Mouse (Mus musculus) embryonic facial prominence, embryonic 12.5 days (tissue): ENCODE measurements around the gene Olfr808. TPM values are rescaled to one million over a fixed set of nuclear protein-coding genes. Genes with fewer than 3 reads are reported as not detected.

Experiments
- ATAC-seq: fragments of 200-750 bp; cut with Nextera tagmentation; 2 replicates; pipeline ENCODE4 v1.8.0; 2017; ENCODE audit not compliant: insufficient number of reproducible peaks, insufficient read depth, low FRiP score, low TSS enrichment
- H3K27ac ChIP-seq: fragments of 300-500 bp; sonication (generic); 2 replicates; pipeline ENCODE4 v1.5.1; 2016; ENCODE audit warnings: mild to moderate bottlenecking
- H3K27me3 ChIP-seq: fragments of 300-500 bp; sonication (generic); 2 replicates; pipeline ENCODE4 v1.6.1; 2016; ENCODE audit warnings: mild to moderate bottlenecking, moderate library complexity
- H3K36me3 ChIP-seq: fragments of 300-500 bp; sonication (generic); 2 replicates; pipeline ENCODE4 v1.6.1; 2016; ENCODE audit warnings: mild to moderate bottlenecking
- H3K4me1 ChIP-seq: fragments of 300-500 bp; sonication (generic); 2 replicates; pipeline ENCODE4 v1.6.1; 2016
- H3K4me2 ChIP-seq: fragments of 300-500 bp; sonication (generic); replicated peaks from 2 replicates; pipeline ENCODE4 v1.6.1; 2016; ENCODE audit warnings: mild to moderate bottlenecking, moderate library complexity
- H3K4me3 ChIP-seq: fragments of 300-500 bp; sonication (generic); 2 replicates; pipeline ENCODE4 v1.5.1; 2016; ENCODE audit warnings: mild to moderate bottlenecking
- H3K9ac ChIP-seq: fragments of 300-500 bp; sonication (generic); 2 replicates; pipeline ENCODE4 v1.6.1; 2016; ENCODE audit warnings: mild to moderate bottlenecking, moderate library complexity
- H3K9me3 ChIP-seq: fragments of 300-500 bp; sonication (generic); 2 replicates; pipeline ENCODE4 v1.6.1; 2016; ENCODE audit warnings: mild to moderate bottlenecking, moderate library complexity
- WGBS: fragments of 180-500 bp; shearing (Covaris S2); methylation state at CpG from one replicate; pipeline ENCODE4 v1.1.7; 2016; 5-methylcytosine and 5-hydroxymethylcytosine counted together
- microRNA-seq: library from miRNA; unstranded; fragments of <30 nt; microRNA quantifications from one replicate; pipeline ENCODE4, GENCODE M21; 2017
- polyA plus RNA-seq: library from polyadenylated mRNA; unstranded; fragments of >200 nt; fragmentation: Nextera tagmentation; extraction: Ambion mirVana; gene quantifications from 2 replicates; pipeline ENCODE4 v1.2.1, GENCODE M21; 2016

Olfr808 gene
- not detected in 2 replicates for polyA plus RNA-seq

GRCm38 (mm10) chr10:129765182-129765581 is at the start of gene Olfr808:
Gene Olfr808 (plus strand): TSS chr10:129765482.
- no peak within 1 kb of the TSS for H3K4me2 ChIP-seq
- no peaks in the 10 kb centered on the region for H3K4me1 ChIP-seq
- H3K4me3 ChIP-seq: no peak within 1 kb of the TSS
- H3K27ac ChIP-seq: no peak within 1 kb of the TSS
- no peak for ATAC-seq
- no peaks in the 10 kb centered on the region for H3K9me3 ChIP-seq
- H3K9ac ChIP-seq: no peak within 1 kb of the TSS
- no peaks in the 10 kb centered on the region for H3K36me3 ChIP-seq
- 96% methylated on average over 1 of the region's 1 CpGs for WGBS
- no peaks in the 10 kb centered on the region for H3K27me3 ChIP-seq

- no peaks in the 10 kb centered on the region for H3K4me1 ChIP-seq
- 87% methylated on average over 2 of the region's 2 CpGs for WGBS
- H3K9ac ChIP-seq: no peak within 1 kb of the TSS
- no peaks in the 10 kb centered on the region for H3K36me3 ChIP-seq
- no peak for ATAC-seq
- H3K9me3 ChIP-seq: no peaks in the 10 kb centered on the region
- H3K27ac ChIP-seq: no peak within 1 kb of the TSS
- no peak within 1 kb of the TSS for H3K4me2 ChIP-seq
- no peaks in the 10 kb centered on the region for H3K27me3 ChIP-seq
- no peak within 1 kb of the TSS for H3K4me3 ChIP-seq
Observed at GRCm38 (mm10) chr10:129729275-129729674, 36.0 kb upstream of the Olfr808 start, which contains the start of gene Olfr805. Gene Olfr805 (minus strand): TSS chr10:129729375.

GRCm38 (mm10) chr10:129741821-129742220 is 23.5 kb upstream of the Olfr808 start, which contains the start of gene Olfr806:
Gene Olfr806 (minus strand): TSS chr10:129741921.
- H3K4me1 ChIP-seq: no peaks in the 10 kb centered on the region
- no peak within 1 kb of the TSS for H3K4me3 ChIP-seq
- H3K4me2 ChIP-seq: no peak within 1 kb of the TSS
- ATAC-seq: no peak
- no peak within 1 kb of the TSS for H3K9ac ChIP-seq
- no peaks in the 10 kb centered on the region for H3K9me3 ChIP-seq
- H3K27ac ChIP-seq: no peak within 1 kb of the TSS
- H3K27me3 ChIP-seq: no peaks in the 10 kb centered on the region
- H3K36me3 ChIP-seq: no peaks in the 10 kb centered on the region

GRCm38 (mm10) chr10:129757693-129758092 is 7.6 kb upstream of the Olfr808 start, which contains the start of gene Olfr807:
Gene Olfr807 (minus strand): TSS chr10:129757793.
- no peaks in the 10 kb centered on the region for H3K36me3 ChIP-seq
- no peak within 1 kb of the TSS for H3K27ac ChIP-seq
- H3K27me3 ChIP-seq: no peaks in the 10 kb centered on the region
- H3K9ac ChIP-seq: no peak within 1 kb of the TSS
- H3K4me1 ChIP-seq: no peaks in the 10 kb centered on the region
- no peak within 1 kb of the TSS for H3K4me3 ChIP-seq
- ATAC-seq: no peak
- H3K9me3 ChIP-seq: no peaks in the 10 kb centered on the region
- H3K4me2 ChIP-seq: no peak within 1 kb of the TSS
- 84% methylated on average over 1 of the region's 1 CpGs for WGBS

- Histone ChIP-seq H3K9me3 (no peaks in the 10 kb centered on the region), H3K9ac (no peak within 1 kb of the TSS), H3K4me1 (no peaks in the 10 kb centered on the region), H3K4me3 (no peak within 1 kb of the TSS), H3K27ac (no peak within 1 kb of the TSS), H3K27me3 (no peaks in the 10 kb centered on the region), H3K36me3 (no peaks in the 10 kb centered on the region), H3K4me2 (no peak within 1 kb of the TSS)
- no peak for ATAC-seq
Observed at GRCm38 (mm10) chr10:129774338-129774737, 9.1 kb downstream of the Olfr808 start, which contains the start of gene Olfr809. Gene Olfr809 (plus strand): TSS chr10:129774638.

- no peaks in the 10 kb centered on the region for H3K27me3 ChIP-seq
- no peak overlapping the region for H3K4me2 ChIP-seq
- H3K4me1 ChIP-seq: no peaks in the 10 kb centered on the region
- H3K4me3 ChIP-seq: no peak overlapping the region
- no peak for ATAC-seq
- no peak overlapping the region for H3K27ac ChIP-seq
- H3K36me3 ChIP-seq: no peaks in the 10 kb centered on the region
- no peak overlapping the region for H3K9ac ChIP-seq
- H3K9me3 ChIP-seq: no peaks in the 10 kb centered on the region
Observed at GRCm38 (mm10) chr10:129778123-129778522, 12.8 kb downstream of the Olfr808 start.

GRCm38 (mm10) chr10:129794817-129795216 is 29.5 kb downstream of the Olfr808 start, which contains the start of gene Olfr810:
Gene Olfr810 (minus strand): TSS chr10:129794917.
- Histone ChIP-seq H3K4me3 (no peak within 1 kb of the TSS), H3K27ac (no peak within 1 kb of the TSS), H3K36me3 (no peaks in the 10 kb centered on the region), H3K9ac (no peak within 1 kb of the TSS), H3K9me3 (no peaks in the 10 kb centered on the region), H3K4me1 (no peaks in the 10 kb centered on the region), H3K4me2 (no peak within 1 kb of the TSS), H3K27me3 (no peaks in the 10 kb centered on the region)
- ATAC-seq: no peak

GRCm38 (mm10) chr10:129804296-129804695 is 39.0 kb downstream of the Olfr808 start, which contains the start of gene Olfr811:
Gene Olfr811 (minus strand): TSS chr10:129804396.
- ATAC-seq: no peak
- H3K36me3 ChIP-seq: no peaks in the 10 kb centered on the region
- H3K27me3 ChIP-seq: no peaks in the 10 kb centered on the region
- H3K4me3 ChIP-seq: no peak within 1 kb of the TSS
- no peak within 1 kb of the TSS for H3K9ac ChIP-seq
- no peaks in the 10 kb centered on the region for H3K9me3 ChIP-seq
- H3K27ac ChIP-seq: no peak within 1 kb of the TSS
- WGBS: 82% methylated on average over 4 of the region's 4 CpGs
- no peaks in the 10 kb centered on the region for H3K4me1 ChIP-seq
- no peak within 1 kb of the TSS for H3K4me2 ChIP-seq

Small RNA genes within 50 kb of the gene (microRNA-seq; reads per million reads assigned to microRNA genes)
- gene Gm24485: not detected

Other genes with a start within 250 kb of the Olfr808 start
- gene Olfr791, start 243.7 kb upstream of the Olfr808 start, polyA plus RNA-seq: not detected in 2 replicates
- gene Olfr792, start 226.3 kb upstream of the Olfr808 start, polyA plus RNA-seq: not detected in 2 replicates
- gene Olfr794, start 197.8 kb upstream of the Olfr808 start, polyA plus RNA-seq: not detected in 2 replicates
- not detected in 2 replicates for gene Olfr796, start 152.9 kb upstream of the Olfr808 start, polyA plus RNA-seq
- not detected in 2 replicates for gene Olfr798, start 137.5 kb upstream of the Olfr808 start, polyA plus RNA-seq
- gene Olfr799, start 128.0 kb upstream of the Olfr808 start, polyA plus RNA-seq: not detected in 2 replicates
- not detected in 2 replicates for gene Olfr800, start 107.8 kb upstream of the Olfr808 start, polyA plus RNA-seq
- gene Olfr801, start 91.6 kb upstream of the Olfr808 start, polyA plus RNA-seq: not detected in 2 replicates
- gene Olfr802, start 77.3 kb upstream of the Olfr808 start, polyA plus RNA-seq: not detected in 2 replicates
- gene Olfr803, start 71.2 kb upstream of the Olfr808 start, polyA plus RNA-seq: not detected in 2 replicates
- not detected in 2 replicates for gene Olfr804, start 62.3 kb upstream of the Olfr808 start, polyA plus RNA-seq
- not detected in 2 replicates for gene Olfr805, start 36.1 kb upstream of the Olfr808 start, polyA plus RNA-seq
- gene Olfr806, start 23.6 kb upstream of the Olfr808 start, polyA plus RNA-seq: not detected in 2 replicates
- not detected in 2 replicates for gene Olfr807, start 7.7 kb upstream of the Olfr808 start, polyA plus RNA-seq
- gene Olfr809, start 9.2 kb downstream of the Olfr808 start, polyA plus RNA-seq: not detected in 2 replicates
- gene Olfr810, start 29.4 kb downstream of the Olfr808 start, polyA plus RNA-seq: not detected in 2 replicates
- not detected in 2 replicates for gene Olfr811, start 38.9 kb downstream of the Olfr808 start, polyA plus RNA-seq
- not detected in 2 replicates for gene Olfr812, start 80.6 kb downstream of the Olfr808 start, polyA plus RNA-seq
- 0.18 TPM in 1 of 2 replicates, not detected in the other for gene Olfr813, start 89.9 kb downstream of the Olfr808 start, polyA plus RNA-seq
- gene Olfr814, start 114.4 kb downstream of the Olfr808 start, polyA plus RNA-seq: not detected in 2 replicates
- gene Olfr815, start 140.4 kb downstream of the Olfr808 start, polyA plus RNA-seq: not detected in 2 replicates
- not detected in 2 replicates for gene Olfr816, start 150.1 kb downstream of the Olfr808 start, polyA plus RNA-seq
- not detected in 2 replicates for gene Olfr818, start 183.6 kb downstream of the Olfr808 start, polyA plus RNA-seq
- not detected in 2 replicates for gene Olfr819, start 201.8 kb downstream of the Olfr808 start, polyA plus RNA-seq
- not detected in 2 replicates for gene Olfr247, start 210.7 kb downstream of the Olfr808 start, polyA plus RNA-seq
- gene Gm10310, start 219.6 kb downstream of the Olfr808 start, polyA plus RNA-seq: not detected in 2 replicates
- not detected in 2 replicates for gene Olfr820, start 247.1 kb downstream of the Olfr808 start, polyA plus RNA-seq